Mouse (Mus musculus) embryo, embryonic 9.5 days (tissue): ENCODE measurements at regions not wholly inside any gene's neighbourhood (a gene's known extent, or its start where the extent isn't known, plus 50 kb on each side); places are given as distances from the start of the nearest gene placed in this dataset.

Source experiments
- DNase-seq: peaks from one replicate; pipeline ENCODE4 v3.0.0-alpha.2; 2017; ENCODE audit errors: extremely low spot score

- no peak for DNase-seq
Measured at GRCm38 (mm10) chr1:76322943-76323559, 777.0 kb downstream of the Slc4a3 start.

- DNase-seq = no peak
Measured at GRCm38 (mm10) chr1:76323592-76323991, 777.5 kb downstream of the Slc4a3 start.

GRCm38 (mm10) chr1:76336011-76336410 lies 789.9 kb downstream of the Slc4a3 start:
- no peak for DNase-seq

- DNase-seq = no peak
Measured at GRCm38 (mm10) chr1:76362106-76362505, 816.0 kb downstream of the Slc4a3 start.

GRCm38 (mm10) chr1:76373931-76374330 lies 827.9 kb downstream of the Slc4a3 start:
- no peak for DNase-seq

GRCm38 (mm10) chr1:76378154-76378553 lies 832.1 kb downstream of the Slc4a3 start:
- no peak for DNase-seq

GRCm38 (mm10) chr1:76392536-76392935 lies 846.5 kb downstream of the Slc4a3 start:
- no peak for DNase-seq

- no peak for DNase-seq
Measured at GRCm38 (mm10) chr1:76394038-76394437, 848.0 kb downstream of the Slc4a3 start.

GRCm38 (mm10) chr1:76402854-76403253 lies 856.8 kb downstream of the Slc4a3 start:
- no peak for DNase-seq

- DNase-seq = no peak
Measured at GRCm38 (mm10) chr1:76404003-76404402, 857.9 kb downstream of the Slc4a3 start.

- no peak for DNase-seq
Measured at GRCm38 (mm10) chr1:76410813-76411212, 864.7 kb downstream of the Slc4a3 start.

GRCm38 (mm10) chr1:76420525-76420924 lies 874.5 kb downstream of the Slc4a3 start:
- no peak for DNase-seq

GRCm38 (mm10) chr1:76427439-76427838 lies 881.4 kb downstream of the Slc4a3 start:
- no peak for DNase-seq

- no peak for DNase-seq
Measured at GRCm38 (mm10) chr1:76430041-76430610, 884.1 kb downstream of the Slc4a3 start.

GRCm38 (mm10) chr1:76433481-76433941 lies 887.4 kb downstream of the Slc4a3 start:
- DNase-seq = no peak

- no peak for DNase-seq
Measured at GRCm38 (mm10) chr1:76450539-76451214, 904.6 kb downstream of the Slc4a3 start.

- DNase-seq = no peak
Measured at GRCm38 (mm10) chr1:76453160-76453710, 907.2 kb downstream of the Slc4a3 start.

GRCm38 (mm10) chr1:76466562-76466961 lies 920.5 kb downstream of the Slc4a3 start:
- DNase-seq = no peak

- no peak for DNase-seq
Measured at GRCm38 (mm10) chr1:76484193-76484592, 938.1 kb downstream of the Slc4a3 start.

GRCm38 (mm10) chr1:76487481-76487880 lies 941.4 kb downstream of the Slc4a3 start:
- DNase-seq = no peak

- DNase-seq = no peak
Measured at GRCm38 (mm10) chr1:76489681-76490492, 943.8 kb downstream of the Slc4a3 start.

GRCm38 (mm10) chr1:76490719-76491118 lies 944.7 kb downstream of the Slc4a3 start:
- DNase-seq = no peak
